Mouse (Mus musculus) thymus, postnatal 36 days (tissue): ENCODE data around the gene Gpsm1.
A peak's percentile ranks its signal among the peaks of the same experiment; 100 is the strongest.

Experiments used
- DNase-seq, 2 experiments: peaks; one replicate each; pipeline ENCODE4 v3.0.0; 2022; ENCODE audit warnings: mixed read lengths in 2 of 2

The Gpsm1 gene

GRCm38 (mm10) chr2:26313394-26313793, 1.9 kb upstream of the Gpsm1 start:
- DNase-seq = no peak

DNA sequence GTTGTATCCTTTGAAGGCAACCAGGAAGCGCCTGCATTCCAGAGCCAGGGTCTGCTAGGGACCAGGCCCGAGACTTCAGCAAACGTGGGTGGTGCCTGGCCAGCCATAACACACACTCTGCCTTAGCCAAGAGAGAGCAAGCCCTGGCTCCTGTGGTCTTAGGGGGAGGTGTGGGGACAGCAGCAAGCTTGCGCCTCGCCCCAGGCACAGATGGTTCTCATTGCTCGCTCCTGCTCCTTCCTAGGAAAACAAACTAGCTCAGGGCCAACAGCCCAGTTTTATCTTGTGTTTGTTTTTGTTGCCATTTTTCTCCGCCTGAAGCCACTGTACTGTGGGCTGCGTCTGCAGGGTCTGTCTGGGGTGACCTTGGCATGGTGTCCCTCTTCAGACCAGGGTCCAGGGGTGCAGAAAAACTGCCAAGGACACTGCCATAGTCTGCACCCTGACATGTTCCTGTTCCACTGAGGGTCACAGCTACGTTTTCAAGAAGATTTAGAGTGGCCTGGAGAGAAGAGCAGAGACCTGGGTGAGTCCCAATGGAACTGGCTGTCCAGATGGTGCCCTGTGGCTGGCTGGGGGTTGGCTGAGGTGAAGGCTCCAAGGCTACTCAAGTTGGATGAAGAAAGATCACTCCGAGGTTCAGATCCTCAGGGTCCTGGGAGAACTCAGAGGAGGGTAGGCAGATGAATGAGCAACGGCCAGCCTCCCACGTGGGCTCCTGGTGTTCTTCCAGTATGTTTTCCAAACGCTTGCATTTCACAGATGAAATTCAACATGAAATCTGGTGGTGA, 839 bp upstream of the Gpsm1 start:
- no peak for DNase-seq

DNA sequence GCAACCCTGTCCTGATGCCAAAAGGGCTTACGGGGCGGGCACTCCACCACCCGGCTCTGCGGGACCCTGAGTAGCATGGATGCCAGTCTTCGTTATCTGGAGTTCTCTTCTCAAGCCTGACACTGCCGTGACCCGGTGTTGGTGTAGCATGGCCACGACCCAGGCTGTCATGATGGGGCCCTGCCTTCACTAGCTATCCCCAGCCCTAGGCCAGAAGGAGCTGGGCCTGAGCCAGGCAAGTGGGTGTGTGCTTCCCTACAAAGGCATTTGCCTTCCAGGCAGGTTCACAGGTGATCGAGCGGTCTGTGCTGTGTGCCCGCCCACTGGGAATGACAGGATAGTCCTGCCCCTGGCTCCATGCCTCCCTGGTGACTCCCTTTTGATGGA, 603 bp downstream of the Gpsm1 start:
- DNase-seq = no peak

DNA sequence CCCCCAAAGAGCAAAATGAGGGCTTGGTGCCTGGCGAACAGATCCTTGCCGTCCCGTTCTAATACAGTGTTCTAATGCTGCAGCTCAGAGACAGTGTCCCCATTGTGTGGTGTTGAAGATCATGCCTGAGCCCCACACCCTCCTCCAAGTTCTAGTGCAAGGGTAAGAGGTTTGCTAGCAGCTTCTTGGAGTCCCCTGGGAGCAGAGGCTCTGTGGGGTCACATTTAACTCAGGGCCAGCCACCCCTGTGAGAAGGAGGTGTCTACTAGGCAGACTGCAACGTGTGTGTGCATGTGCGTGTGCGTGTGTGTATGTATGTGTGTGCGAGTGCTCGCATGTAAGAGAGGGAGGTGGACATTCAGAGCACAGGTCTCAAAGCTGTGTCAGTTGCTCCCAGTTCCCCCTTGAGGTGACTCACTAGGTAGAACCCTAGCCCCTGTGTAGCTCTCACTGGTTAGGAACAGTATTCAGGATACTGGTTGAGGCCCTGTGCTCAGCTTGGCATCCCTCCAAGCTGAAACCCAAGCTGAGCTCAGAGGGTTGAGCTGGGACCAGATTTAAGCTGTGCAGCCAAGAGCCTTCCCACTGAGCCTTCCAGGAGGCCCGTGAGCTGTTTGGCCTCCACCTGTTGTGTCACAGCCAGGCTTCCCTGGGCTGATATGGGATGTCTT, 1.4 kb downstream of the Gpsm1 start:
- DNase-seq = no peak

GRCm38 (mm10) chr2:26317371-26317770, 2.1 kb downstream of the Gpsm1 start:
- no peak for DNase-seq

- DNase-seq = no peak
These were observed 2.8 kb downstream of the Gpsm1 start for GRCm38 (mm10) chr2:26317991-26318672.

- no peak for DNase-seq
These were observed 3.8 kb downstream of the Gpsm1 start for GRCm38 (mm10) chr2:26319109-26319508.

DNA sequence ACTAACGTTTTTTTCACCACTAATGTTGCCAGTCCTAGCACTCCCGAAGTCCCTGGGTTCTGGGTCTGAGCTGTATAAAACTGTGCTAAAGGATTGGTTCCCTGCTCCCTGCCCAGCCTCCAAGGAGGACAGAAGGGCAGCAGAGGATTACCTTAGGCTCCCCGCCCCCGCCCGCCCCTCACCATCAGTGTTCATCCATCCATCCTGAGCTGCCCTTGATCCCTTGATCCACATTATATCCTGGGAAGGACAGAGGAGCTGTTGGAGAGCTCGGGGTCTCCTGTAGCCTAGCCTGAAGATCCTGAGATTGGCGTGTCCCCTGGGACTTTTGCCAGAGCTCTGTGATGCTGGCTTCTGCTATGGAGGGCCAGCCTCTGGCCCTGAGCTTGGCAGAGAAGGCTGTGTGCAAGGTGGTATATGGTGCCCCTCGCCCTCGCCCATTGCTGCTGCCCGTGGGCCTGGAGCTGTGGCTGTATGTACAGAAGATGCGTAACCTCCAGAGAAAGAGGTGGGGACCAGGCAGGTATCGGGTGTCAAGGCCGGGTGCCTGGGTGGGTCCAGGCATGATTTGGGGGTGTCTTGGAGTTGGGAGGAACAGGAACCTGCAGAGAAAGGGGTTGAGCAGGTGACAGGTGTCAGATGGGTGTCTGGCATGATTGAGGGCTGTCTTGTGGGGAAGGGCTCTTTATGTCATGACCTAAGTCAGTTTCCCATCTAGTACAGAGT, 4.4 kb downstream of the Gpsm1 start:
- DNase-seq = no peak

DNA sequence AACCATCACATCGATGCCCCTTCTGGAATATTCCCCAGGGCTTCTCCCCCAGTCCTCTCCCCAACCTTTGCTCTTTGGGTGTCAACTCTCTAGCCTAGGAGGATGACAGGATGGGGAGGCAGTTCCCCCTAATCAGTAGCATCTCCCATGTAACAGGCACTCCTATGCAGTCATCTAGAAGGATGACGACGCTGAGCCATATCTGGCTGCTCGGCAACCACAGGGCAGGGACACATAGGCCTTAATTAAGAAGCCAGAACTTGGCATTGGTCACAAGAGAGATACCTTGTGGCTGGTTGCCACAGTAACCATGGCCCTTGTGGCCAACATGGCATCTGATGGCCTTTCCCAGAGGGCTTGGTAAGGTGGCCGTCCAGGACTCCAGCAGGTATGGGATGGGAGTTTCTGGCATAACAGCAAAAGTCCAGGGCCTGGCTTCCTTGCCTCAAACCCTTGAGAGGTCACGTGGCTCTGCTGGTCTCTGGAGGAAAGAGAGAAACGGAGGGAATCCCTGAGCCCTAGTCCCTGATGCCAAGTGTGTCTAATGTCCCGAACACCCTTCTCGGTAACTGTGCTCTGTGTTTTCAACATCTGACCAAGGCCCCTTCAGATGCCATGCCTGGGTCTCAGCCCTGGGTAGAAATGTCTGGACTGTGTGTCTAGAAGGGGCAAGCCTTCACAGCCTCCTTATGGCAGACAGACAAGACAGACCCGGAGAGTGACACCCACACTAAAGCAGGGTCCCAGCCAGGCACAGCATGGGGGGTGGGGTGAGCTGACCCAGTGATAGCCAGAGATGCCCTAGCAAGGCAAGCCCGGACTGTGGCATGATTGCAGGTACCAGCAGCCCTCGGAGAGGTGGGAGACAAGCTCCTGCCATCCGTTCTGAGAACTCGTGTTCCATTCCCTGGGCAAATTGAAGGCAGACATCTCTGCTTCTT, 5.2 kb downstream of the Gpsm1 start:
- DNase-seq = no peak

GRCm38 (mm10) chr2:26323589-26324325, 8.4 kb downstream of the Gpsm1 start:
- DNase-seq = no peak

GRCm38 (mm10) chr2:26324917-26325316, 9.6 kb downstream of the Gpsm1 start:
- peak; percentile 45 to 47 for DNase-seq

GRCm38 (mm10) chr2:26325386-26326181, 10.3 kb downstream of the Gpsm1 start:
- peak; percentile 48 to 61 for DNase-seq

GRCm38 (mm10) chr2:26327852-26328251, 12.5 kb downstream of the Gpsm1 start:
- peak in 1 of 2 experiments; percentile 7 for DNase-seq

GRCm38 (mm10) chr2:26329402-26329801, 14.1 kb downstream of the Gpsm1 start:
- DNase-seq = no peak

- no peak for DNase-seq
These were observed 14.7 kb downstream of the Gpsm1 start for GRCm38 (mm10) chr2:26330056-26330468.

- no peak for DNase-seq
These were observed 15.4 kb downstream of the Gpsm1 start for GRCm38 (mm10) chr2:26330702-26331101.

GRCm38 (mm10) chr2:26338302-26339203, 23.2 kb downstream of the Gpsm1 start:
- DNase-seq = no peak

GRCm38 (mm10) chr2:26339204-26339551, 23.9 kb downstream of the Gpsm1 start:
- no peak for DNase-seq

DNA sequence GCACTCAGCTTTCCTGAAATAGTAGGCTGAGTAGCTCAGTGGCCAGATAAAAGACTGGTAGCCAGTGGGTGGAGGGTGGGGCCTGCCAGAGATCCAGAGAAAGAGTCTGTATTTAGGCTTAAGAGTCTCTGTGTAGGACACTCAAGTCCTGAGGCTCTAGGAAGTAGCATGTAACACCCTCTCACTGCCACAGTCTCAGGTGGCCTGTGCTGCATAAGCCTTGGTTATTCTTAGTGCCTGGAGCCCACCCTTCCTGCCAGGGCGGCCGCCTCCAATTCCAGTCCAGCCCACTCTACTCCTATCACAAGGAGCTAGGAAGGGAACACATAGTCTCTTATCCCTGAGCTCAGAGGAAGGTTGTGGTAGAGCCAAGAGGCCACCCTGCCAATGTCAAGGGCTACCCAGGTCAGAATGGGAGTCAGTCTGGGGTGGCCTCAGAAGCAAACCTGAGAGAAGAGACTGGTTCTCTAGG, 26.2 kb downstream of the Gpsm1 start:
- no peak for DNase-seq
